Mouse (Mus musculus) CH12.LX (cell line): ENCODE measurements around the gene Lime1. TPM values are rescaled to one million over a fixed set of nuclear protein-coding genes. Genes with fewer than 3 reads are reported as not detected.

Experiments
- DNase-seq: peaks from one replicate; pipeline ENCODE4 v3.0.0-alpha.2; 2013; ENCODE audit errors: extremely low read depth
- H3K27ac ChIP-seq: 2 replicates; pipeline ENCODE4 v1.5.1; 2012; ENCODE audit warnings: low read depth, mild to moderate bottlenecking, control low read depth, moderate library complexity; ENCODE audit not compliant: insufficient read depth
- H3K27me3 ChIP-seq: replicated peaks from 2 replicates; pipeline ENCODE3; 2012; ENCODE audit warnings: inconsistent platforms
- H3K36me3 ChIP-seq, 2 experiments: replicated peaks in 1 of 2; 2 replicates each; pipeline versions ENCODE3 to v1.6.1; 2012; ENCODE audit warnings: inconsistent platforms in 1 of 2, low read length in 1 of 2, mild to moderate bottlenecking in 1 of 2, mixed read lengths in 1 of 2, moderate library complexity in 1 of 2; ENCODE audit not compliant: control insufficient read depth in 1 of 2, insufficient read depth in 1 of 2
- H3K4me1 ChIP-seq, 2 experiments: 2 replicates each; pipeline ENCODE4 v1.6.1; 2012; ENCODE audit warnings: inconsistent platforms in 1 of 2, moderate library complexity in 1 of 2; ENCODE audit not compliant: insufficient read depth in 2 of 2, control insufficient read depth in 1 of 2
- H3K4me2 ChIP-seq: 2 replicates; pipeline ENCODE4 v1.6.1; 2012; ENCODE audit warnings: low read depth, mild to moderate bottlenecking, control low read depth; ENCODE audit not compliant: poor library complexity, insufficient read depth, severe bottlenecking
- H3K4me3 ChIP-seq, 3 experiments: fragments of 150-350 bp in 1 of 3; sonication (generic) in 1 of 3; replicated peaks in 1 of 3; 2 replicates each; pipeline versions ENCODE3 to v1.5.1; 2011 to 2012; ENCODE audit warnings: low read depth in 2 of 3, low read length in 2 of 3, mild to moderate bottlenecking in 2 of 3, moderate library complexity in 2 of 3, control low read depth in 1 of 3, improper control_type of control experiment in 1 of 3, inconsistent platforms in 1 of 3, mixed read lengths in 1 of 3; ENCODE audit not compliant: poor library complexity in 1 of 3
- H3K79me2 ChIP-seq: replicated peaks from 2 replicates; pipeline ENCODE4 v1.6.1; 2012; ENCODE audit warnings: mild to moderate bottlenecking, moderate library complexity; ENCODE audit not compliant: control insufficient read depth, poor library complexity, insufficient read depth, severe bottlenecking; ENCODE audit errors: extremely low read depth
- H3K9ac ChIP-seq: 2 replicates; pipeline ENCODE4 v1.6.1; 2012; ENCODE audit warnings: low read depth, mild to moderate bottlenecking, control low read depth, moderate library complexity; ENCODE audit not compliant: insufficient read depth
- H3K9me3 ChIP-seq: replicated peaks from 2 replicates; pipeline ENCODE3; 2012; ENCODE audit warnings: low read length, inconsistent platforms, mixed read lengths
- CTCF ChIP-seq, 2 experiments: IDR thresholded peaks in 1 of 2; conservative IDR thresholded peaks in 1 of 2; 2 replicates each; pipeline ENCODE4 v1.5.1; 2011 to 2012; ENCODE audit warnings: low read depth in 2 of 2, low read length in 2 of 2, improper control_type of control experiment in 1 of 2, inconsistent platforms in 1 of 2, mild to moderate bottlenecking in 1 of 2, moderate library complexity in 1 of 2
- ETS1 ChIP-seq: conservative IDR thresholded peaks from 2 replicates; pipeline ENCODE4 v1.6.1; 2012; ENCODE audit warnings: low read depth, mild to moderate bottlenecking, inconsistent platforms, low read length, improper control_type of control experiment, moderate library complexity
- IRF4 ChIP-seq: IDR thresholded peaks from 2 replicates; pipeline ENCODE4 v1.6.1; 2014; ENCODE audit warnings: low read depth, mild to moderate bottlenecking, inconsistent platforms, low read length, improper control_type of control experiment
- NELFE ChIP-seq: IDR thresholded peaks from 2 replicates; pipeline ENCODE4 v1.6.1; 2011; ENCODE audit warnings: low read depth, low read length, improper control_type of control experiment
- RAD21 ChIP-seq: IDR thresholded peaks from 2 replicates; pipeline ENCODE4 v1.6.1; 2011; ENCODE audit warnings: low read depth, mild to moderate bottlenecking, low read length, improper control_type of control experiment, moderate library complexity
- SMC3 ChIP-seq: IDR thresholded peaks from 2 replicates; pipeline ENCODE4 v1.6.1; 2011; ENCODE audit warnings: low read depth, low read length, improper control_type of control experiment
- TBP ChIP-seq: conservative IDR thresholded peaks from 2 replicates; pipeline ENCODE4 v1.6.1; 2011; ENCODE audit warnings: low read depth, low read length, improper control_type of control experiment
- USF2 ChIP-seq: conservative IDR thresholded peaks from 2 replicates; pipeline ENCODE4 v1.6.1; 2011; ENCODE audit warnings: low read depth, low read length, improper control_type of control experiment
- dilution Hi-C: fragments of 300-500 bp; cut with MboI; formaldehyde crosslinking; loops from 2 replicates; pipeline ENCODE4 v1.14.3; 2020; ENCODE audit warnings: low sequenced_read_pairs; ENCODE audit not compliant: extremely low pct_unique_long_range_greater_than_20kb, extremely low pct_ligation_motif_present
- in situ Hi-C: fragments of 300-500 bp; cut with MboI; formaldehyde crosslinking; loops from 3 replicates; pipeline ENCODE4 v1.14.3; 2019; ENCODE audit warnings: low sequenced_read_pairs, low pct_ligation_motif_present, low pct_unique_long_range_greater_than_20kb, mixed read lengths
- polyA plus RNA-seq: library from polyadenylated mRNA; unstranded; fragments of >175 nt; gene quantifications from 2 replicates; pipeline ENCODE4 v1.2.1, GENCODE M21; 2012; ENCODE audit warnings: low read depth; ENCODE audit not compliant: insufficient read length
- total RNA-seq, 2 experiments: library from RNA; depleted of rRNA; stranded (reverse); fragments of 300-350 nt in 1 of 2; fragments of >200 nt in 1 of 2; gene quantifications; 2 replicates each; pipeline ENCODE4 v1.2.3; 2012 to 2014

The Lime1 gene
- total and polyA plus RNA-seq, 3 experiments = 59.7 to 70.7 (median 61.5) TPM

- Histone ChIP-seq H3K79me2 (peaks cover 59% of the 10 kb centered on the region), H3K27me3 (no peaks in the 10 kb centered on the region), H3K9ac (peak overlapping the region; percentile 65), H3K9me3 (peaks cover 5% of the 10 kb centered on the region), H3K27ac (peak overlapping the region; percentile 73), H3K4me3 (peak overlapping the region; percentile 68 to 86 (median 79)), H3K36me3 (peaks cover 29 to 54% of the 10 kb centered on the region in 2 experiments), H3K4me2 (peak overlapping the region; percentile 95; the same call in 1 of the 2 replicates)
- in situ Hi-C loops = loop anchor here (10.0 to 25.0 kb wide), 2 partner anchors 181 to 653 kb away; partner anchors contain the start of genes Dido1, Gid8 and Ppdpf
- dilution Hi-C loops = no loop called here
- peak; percentile 34 for DNase-seq
- TF ChIP-seq USF2 = no peak
- TF ChIP-seq TBP = 0 out of 2 replicates have a peak, but pooled peaks have one; percentile 5
- TF ChIP-seq, all 38 proteins: peak for 1
- H3K4me1 ChIP-seq = peaks cover 5 to 33% of the 10 kb centered on the region in 2 experiments
Measured at GRCm38 (mm10) chr2:181365655-181366075, 14.2 kb upstream of the Lime1 start.

DNA sequence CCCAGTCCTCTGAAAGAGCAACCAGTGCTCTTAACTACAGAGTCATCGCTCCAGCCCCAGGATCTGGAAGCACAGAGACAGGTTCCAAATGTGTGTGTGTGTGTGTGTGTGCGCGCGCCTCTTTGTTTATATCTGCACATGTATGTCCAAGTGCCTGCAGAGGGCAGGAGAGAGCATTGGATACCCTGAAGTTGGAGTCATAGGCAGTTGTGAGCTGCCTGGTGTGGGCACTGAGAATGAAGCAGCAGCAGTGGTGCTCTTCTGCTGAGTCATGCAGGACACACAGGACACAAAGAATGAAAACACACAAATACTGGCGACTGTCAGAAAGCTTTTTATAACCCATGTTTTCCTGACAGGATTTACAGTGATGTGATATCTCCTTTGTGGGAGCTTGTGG is 9.9 kb upstream of the Lime1 start:
- Histone ChIP-seq H3K27ac (no peak overlapping the region), H3K36me3 (peaks cover 9 to 47% of the 10 kb centered on the region in 2 experiments), H3K4me2 (no peak overlapping the region), H3K9ac (no peak overlapping the region), H3K79me2 (peaks cover 71% of the 10 kb centered on the region), H3K9me3 (peaks cover 5% of the 10 kb centered on the region), H3K4me3 (no peak overlapping the region), H3K27me3 (no peaks in the 10 kb centered on the region), H3K4me1 (peaks cover 2 to 34% of the 10 kb centered on the region in 2 experiments; a peak in 3 of 4 replicates)
- TF ChIP-seq CTCF (conservative IDR thresholded peaks at IDR 0.05 in 1 of 2, IDR thresholded peaks at IDR 0.05 in 1 of 2; ENCODE audit: low read depth in 2 of 2, low read length in 2 of 2) = peak in 1 of 2 experiments; percentile 16; a peak in 2 of 4 replicates
- no peak for TF ChIP-seq IRF4
- in situ Hi-C loops (loop anchor here (25.0 kb wide), 1 partner anchor 658 kb away; the partner anchor contains the start of genes Dido1 and Gid8), dilution Hi-C loops (no loop called here)
- no peak for DNase-seq

DNA sequence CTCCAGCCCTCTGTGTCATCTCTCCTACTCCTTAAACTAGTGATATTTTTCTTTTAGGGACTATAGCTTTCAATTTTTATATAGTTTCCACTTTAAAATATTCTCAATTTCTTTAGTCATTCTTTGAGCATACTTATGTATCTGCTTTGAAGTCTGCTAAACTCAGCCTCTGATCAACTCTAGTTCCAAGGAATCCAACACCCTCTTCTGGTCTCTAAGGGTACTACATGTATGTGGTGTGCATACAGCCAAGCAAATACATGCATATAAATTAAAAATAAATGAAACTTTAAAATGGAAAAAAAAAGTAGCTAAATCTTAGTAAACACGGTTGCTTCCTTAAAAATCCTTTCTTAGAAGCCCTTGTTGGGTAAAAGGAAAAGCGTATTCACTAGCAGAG is 4.1 kb upstream of the Lime1 start:
- TF ChIP-seq ETS1 = no peak
- peak; percentile 28 to 54; a peak in 3 of 4 replicates for TF ChIP-seq CTCF (conservative IDR thresholded peaks at IDR 0.05 in 1 of 2, IDR thresholded peaks at IDR 0.05 in 1 of 2; ENCODE audit: low read depth in 2 of 2, low read length in 2 of 2)
- TF ChIP-seq SMC3 = 0 out of 2 replicates have a peak, but pooled peaks have one; percentile 6
- TF ChIP-seq NELFE = no peak
- peak; percentile 47 for TF ChIP-seq RAD21
- TF ChIP-seq, all 38 proteins: peak for 3
- H3K4me2 ChIP-seq = no peak overlapping the region
- H3K9ac ChIP-seq = no peak overlapping the region
- H3K27me3 ChIP-seq = no peaks in the 10 kb centered on the region
- dilution Hi-C loops (no loop called here), in situ Hi-C loops (no loop called here)
- peaks cover 4 to 47% of the 10 kb centered on the region in 2 experiments; a peak in 3 of 4 replicates for H3K4me1 ChIP-seq
- peaks cover 45% of the 10 kb centered on the region for H3K79me2 ChIP-seq
- peak; percentile 62 for DNase-seq
- no peaks in the 10 kb centered on the region for H3K9me3 ChIP-seq
- H3K27ac ChIP-seq = no peak overlapping the region
- peaks cover 29 to 71% of the 10 kb centered on the region in 2 experiments for H3K36me3 ChIP-seq
- H3K4me3 ChIP-seq = no peak overlapping the region
